Mouse (Mus musculus): ENCODE measurements around the gene Gbf1.

DNA sequence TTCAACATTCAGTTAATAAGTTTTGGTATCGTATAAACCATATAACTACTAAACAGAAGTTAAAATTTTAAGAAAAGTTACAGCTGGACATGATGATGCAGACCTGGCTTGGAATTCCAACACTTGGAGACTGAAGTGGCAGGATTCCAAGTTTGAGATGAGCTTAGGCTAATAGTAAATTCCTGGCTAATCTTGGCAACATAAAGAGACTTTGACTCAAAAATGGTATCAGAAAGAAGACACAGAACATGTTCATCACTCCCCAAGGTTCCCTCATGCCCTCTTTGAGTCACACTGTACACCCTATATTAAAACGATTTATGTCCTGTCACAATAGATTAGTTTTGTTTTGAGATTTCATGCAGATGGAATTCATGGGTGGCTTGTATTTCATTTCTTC is 72.6 kb downstream of the Gbf1 start:
- TF ChIP-seq MYOD1 (IDR thresholded peaks at IDR 0.05; ENCODE audit: control insufficient read depth, insufficient read length, low read depth): no peak
- no peak for TF ChIP-seq CTCF (IDR thresholded peaks at IDR 0.05; ENCODE audit: control insufficient read depth, insufficient read depth, insufficient read length)
- TF ChIP-seq MAX (IDR thresholded peaks at IDR 0.05): no peak
